Mouse (Mus musculus): ENCODE measurements around the gene Stat5a. TPM values are rescaled to one million over a fixed set of nuclear protein-coding genes. Genes with fewer than 3 reads are reported as not detected.

Stat5a gene
- 20.0 to 28.0 TPM (median 25.1 TPM) in 3 replicates for total RNA-seq (2017)

- ATAC-seq (replicated peaks; ENCODE audit: insufficient number of reproducible peaks, low FRiP score, low TSS enrichment, poor library complexity, severe bottlenecking) = no peak
Observed at GRCm38 (mm10) chr11:100858935-100859578, at the start of gene Stat5a. Stat5a (plus strand) TSS chr11:100859351.

- no peak for ATAC-seq (replicated peaks; ENCODE audit: insufficient number of reproducible peaks, low FRiP score, low TSS enrichment, poor library complexity, severe bottlenecking)
Observed at GRCm38 (mm10) chr11:100810516-100810915, 48.6 kb upstream of the Stat5a start.

GRCm38 (mm10) chr11:100811132-100811531 is 48.0 kb upstream of the Stat5a start:
- ATAC-seq (replicated peaks; ENCODE audit: insufficient number of reproducible peaks, low FRiP score, low TSS enrichment, poor library complexity, severe bottlenecking) = no peak

GRCm38 (mm10) chr11:100814498-100814897 is 44.7 kb upstream of the Stat5a start:
- peak; percentile 97 for ATAC-seq (replicated peaks; ENCODE audit: insufficient number of reproducible peaks, low FRiP score, low TSS enrichment, poor library complexity, severe bottlenecking)

- no peak for ATAC-seq (replicated peaks; ENCODE audit: insufficient number of reproducible peaks, low FRiP score, low TSS enrichment, poor library complexity, severe bottlenecking)
Observed at GRCm38 (mm10) chr11:100816342-100816741, 42.8 kb upstream of the Stat5a start.

- ATAC-seq (replicated peaks; ENCODE audit: insufficient number of reproducible peaks, low FRiP score, low TSS enrichment, poor library complexity, severe bottlenecking) = no peak
Observed at GRCm38 (mm10) chr11:100816801-100817200, 42.4 kb upstream of the Stat5a start.

- ATAC-seq (replicated peaks; ENCODE audit: insufficient number of reproducible peaks, low FRiP score, low TSS enrichment, poor library complexity, severe bottlenecking) = no peak
Observed at GRCm38 (mm10) chr11:100817311-100817710, 41.8 kb upstream of the Stat5a start.

GRCm38 (mm10) chr11:100818359-100819012 is 40.7 kb upstream of the Stat5a start:
- no peak for ATAC-seq (replicated peaks; ENCODE audit: insufficient number of reproducible peaks, low FRiP score, low TSS enrichment, poor library complexity, severe bottlenecking)

GRCm38 (mm10) chr11:100819048-100819447 is 40.1 kb upstream of the Stat5a start:
- no peak for ATAC-seq (replicated peaks; ENCODE audit: insufficient number of reproducible peaks, low FRiP score, low TSS enrichment, poor library complexity, severe bottlenecking)

- ATAC-seq (replicated peaks; ENCODE audit: insufficient number of reproducible peaks, low FRiP score, low TSS enrichment, poor library complexity, severe bottlenecking) = no peak
Observed at GRCm38 (mm10) chr11:100819626-100820025, 39.5 kb upstream of the Stat5a start.

- ATAC-seq (replicated peaks; ENCODE audit: insufficient number of reproducible peaks, low FRiP score, low TSS enrichment, poor library complexity, severe bottlenecking) = no peak
Observed at GRCm38 (mm10) chr11:100820047-100820446, 39.1 kb upstream of the Stat5a start.

- no peak for ATAC-seq (replicated peaks; ENCODE audit: insufficient number of reproducible peaks, low FRiP score, low TSS enrichment, poor library complexity, severe bottlenecking)
Observed at GRCm38 (mm10) chr11:100821605-100822220, 37.4 kb upstream of the Stat5a start.

GRCm38 (mm10) chr11:100822365-100822764 is 36.8 kb upstream of the Stat5a start:
- ATAC-seq (replicated peaks; ENCODE audit: insufficient number of reproducible peaks, low FRiP score, low TSS enrichment, poor library complexity, severe bottlenecking) = peak; percentile 81

GRCm38 (mm10) chr11:100823543-100824313 is 35.4 kb upstream of the Stat5a start:
- ATAC-seq (replicated peaks; ENCODE audit: insufficient number of reproducible peaks, low FRiP score, low TSS enrichment, poor library complexity, severe bottlenecking) = no peak

GRCm38 (mm10) chr11:100824496-100824895 is 34.7 kb upstream of the Stat5a start:
- no peak for ATAC-seq (replicated peaks; ENCODE audit: insufficient number of reproducible peaks, low FRiP score, low TSS enrichment, poor library complexity, severe bottlenecking)

GRCm38 (mm10) chr11:100825451-100825850 is 33.7 kb upstream of the Stat5a start:
- ATAC-seq (replicated peaks; ENCODE audit: insufficient number of reproducible peaks, low FRiP score, low TSS enrichment, poor library complexity, severe bottlenecking) = no peak

- ATAC-seq (replicated peaks; ENCODE audit: insufficient number of reproducible peaks, low FRiP score, low TSS enrichment, poor library complexity, severe bottlenecking) = peak; percentile 70
Observed at GRCm38 (mm10) chr11:100826161-100826866, 32.8 kb upstream of the Stat5a start.

GRCm38 (mm10) chr11:100828676-100829151 is 30.4 kb upstream of the Stat5a start:
- ATAC-seq (replicated peaks; ENCODE audit: insufficient number of reproducible peaks, low FRiP score, low TSS enrichment, poor library complexity, severe bottlenecking) = peak; percentile 41; the same call in 1 of the 2 replicates

Measured in monocyte, adult 5-6 weeks (primary cell).